23 mouse cellular contexts compared by ENCODE assay signal in the genomic region with DNA sequence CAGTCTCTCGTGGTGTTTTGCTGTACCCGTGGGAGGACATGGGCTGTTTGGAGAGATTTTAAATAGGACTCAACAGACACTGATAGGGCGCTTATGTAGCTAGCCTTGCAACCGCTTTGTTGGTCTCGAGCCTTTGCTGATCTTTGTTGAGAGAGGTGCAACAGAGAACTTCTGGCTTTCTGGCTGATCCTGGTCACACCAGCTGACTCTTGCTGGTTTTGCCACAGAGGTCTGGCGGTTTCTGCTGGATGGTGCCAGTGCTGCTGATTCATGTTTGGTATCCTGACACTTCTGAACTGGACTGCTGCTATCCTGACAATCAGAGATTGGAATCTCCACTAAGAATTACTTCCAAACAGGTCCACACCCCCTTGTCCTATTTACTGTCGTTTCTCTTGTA.
"Had no signal": no experiment of that assay in that cellular context is flagged by ENCODE, and none has a peak within 500 bp of the region (broad histone marks: within the 10 kb centered on the region; RNA-seq: fewer than 3 reads in every experiment).

No protein-coding gene starts in this region.

- H3K27me3 ChIP-seq: limb, embryonic 13.5 days; liver, embryonic 13.5 days; megakaryocyte, embryonic 14.5 days; midbrain, embryonic 13.5 days; neural tube, embryonic 13.5 days; stomach, embryonic 15.5 days had no signal

- H3K36me3 ChIP-seq: limb, embryonic 10.5 days; limb, embryonic 13.5 days; liver, embryonic 13.5 days; midbrain, embryonic 10.5 days; midbrain, embryonic 13.5 days; neural tube, embryonic 13.5 days; stomach, embryonic 15.5 days had no signal

- H3K4me1 ChIP-seq: limb, embryonic 10.5 days; limb, embryonic 13.5 days; liver, embryonic 13.5 days; megakaryocyte, embryonic 14.5 days; midbrain, embryonic 10.5 days; midbrain, embryonic 13.5 days; neural tube, embryonic 13.5 days; stomach, embryonic 15.5 days had no signal

- H3K4me3 ChIP-seq: layer of hippocampus, adult 2 months; limb, embryonic 10.5 days; limb, embryonic 13.5 days; liver, embryonic 13.5 days; megakaryocyte, embryonic 14.5 days; midbrain, embryonic 10.5 days; midbrain, embryonic 13.5 days; myocyte; neural tube, embryonic 13.5 days; stomach, embryonic 15.5 days had no signal

- H3K9me3 ChIP-seq: limb, embryonic 10.5 days; limb, embryonic 13.5 days; liver, embryonic 13.5 days; midbrain, embryonic 10.5 days; midbrain, embryonic 13.5 days; neural tube, embryonic 13.5 days; stomach, embryonic 15.5 days had no signal

- DNase-seq: kidney, adult 18-20 months; kidney, adult 9 months; kidney, postnatal 25 days; layer of hippocampus, adult 9-11 months; liver; liver, embryonic 13.5 days; lung, postnatal 36 days; retina, postnatal 1 day; right cerebral cortex, postnatal 25 days; spleen, adult 18-20 months; thymus, adult 2 months; thymus, postnatal 14 days; thymus, postnatal 4 days had no signal

- H3K27ac ChIP-seq: layer of hippocampus, adult 2 months; limb, embryonic 10.5 days; limb, embryonic 13.5 days; liver, embryonic 13.5 days; midbrain, embryonic 10.5 days; midbrain, embryonic 13.5 days; neural tube, embryonic 13.5 days; stomach, embryonic 15.5 days had no signal

- ATAC-seq: midbrain, embryonic 13.5 days; midbrain, embryonic 16.5 days had no signal

- H3K4me2 ChIP-seq: limb, embryonic 13.5 days; liver, embryonic 13.5 days; midbrain, embryonic 13.5 days; neural tube, embryonic 13.5 days; stomach, embryonic 15.5 days had no signal

- H3K9ac ChIP-seq: limb, embryonic 13.5 days; liver, embryonic 13.5 days; midbrain, embryonic 13.5 days; neural tube, embryonic 13.5 days; stomach, embryonic 15.5 days had no signal
